Mouse (Mus musculus) hindbrain, embryonic 10.5 days (tissue): ENCODE data around the gene Nars2. TPM values are rescaled to one million over a fixed set of nuclear protein-coding genes. Genes with fewer than 3 reads are reported as not detected.
"Not testable (repeated sequence)": the region's sequence is repeated elsewhere in the genome, so short reads cannot be mapped to it uniquely, and the experiment has no call there.

Experiments used
- DNase-seq: peaks from one replicate; pipeline ENCODE4 v3.0.0-alpha.2; 2017; ENCODE audit warnings: low spot score
- H3K27ac ChIP-seq: fragments of 300-500 bp; sonication (generic); 2 replicates; pipeline ENCODE4 v1.5.1; 2016; ENCODE audit warnings: mild to moderate bottlenecking, moderate library complexity
- H3K27me3 ChIP-seq: fragments of 300-500 bp; sonication (generic); 2 replicates; pipeline ENCODE4 v1.6.1; 2016; ENCODE audit warnings: mild to moderate bottlenecking; ENCODE audit not compliant: poor library complexity, insufficient read depth, severe bottlenecking
- H3K36me3 ChIP-seq: fragments of 300-500 bp; sonication (generic); 2 replicates; pipeline ENCODE4 v1.6.1; 2016; ENCODE audit warnings: mild to moderate bottlenecking, moderate library complexity
- H3K4me1 ChIP-seq: fragments of 300-500 bp; sonication (generic); replicated peaks from 2 replicates; pipeline ENCODE4 v1.6.1; 2016; ENCODE audit warnings: mild to moderate bottlenecking
- H3K4me3 ChIP-seq: fragments of 300-500 bp; sonication (generic); 2 replicates; pipeline ENCODE4 v1.5.1; 2016; ENCODE audit warnings: mild to moderate bottlenecking, moderate library complexity
- H3K9me3 ChIP-seq: fragments of 300-500 bp; sonication (generic); 2 replicates; pipeline ENCODE4 v1.6.1; 2016; ENCODE audit warnings: mild to moderate bottlenecking, moderate library complexity
- WGBS: fragments of 180-500 bp; shearing (Covaris S2); methylation state at CpG from one replicate; pipeline ENCODE4 v1.1.7; 2016; 5-methylcytosine and 5-hydroxymethylcytosine counted together
- polyA plus RNA-seq: library from polyadenylated mRNA; unstranded; fragments of >200 nt; fragmentation: Nextera tagmentation; extraction: Ambion mirVana; gene quantifications from 2 replicates; pipeline ENCODE4 v1.2.1, GENCODE M21; 2016

Nars2 gene
- polyA plus RNA-seq, 1 experiment from 2014 or later: 22.3 TPM

- H3K27ac ChIP-seq: no peak overlapping the region
- WGBS: 1% methylated on average over 2 of the region's 2 CpGs
- peaks cover 6% of the 10 kb centered on the region for H3K27me3 ChIP-seq
Measured at GRCm38 (mm10) chr7:96915452-96916105, 35.7 kb upstream of the Nars2 start.

GRCm38 (mm10) chr7:96920447-96921095, 30.7 kb upstream of the Nars2 start:
- H3K9me3 ChIP-seq: no peaks in the 10 kb centered on the region
- WGBS: 50% methylated on average over 7 of the region's 7 CpGs
- H3K4me1 ChIP-seq: peaks cover 14% of the 10 kb centered on the region
- H3K27ac ChIP-seq: no peak overlapping the region
- H3K36me3 ChIP-seq: no peaks in the 10 kb centered on the region
- no peaks in the 10 kb centered on the region for H3K27me3 ChIP-seq
- no peak for DNase-seq
- no peak overlapping the region for H3K4me3 ChIP-seq

More at GRCm38 (mm10) chr7:96915452-96916105, 35.7 kb upstream of the Nars2 start:
- H3K36me3 ChIP-seq: no peaks in the 10 kb centered on the region
- H3K9me3 ChIP-seq: no peaks in the 10 kb centered on the region
- DNase-seq: peak; percentile 57
- no peak overlapping the region for H3K4me3 ChIP-seq
- H3K4me1 ChIP-seq: peaks cover 29% of the 10 kb centered on the region

- Histone ChIP-seq H3K27me3 (no peaks in the 10 kb centered on the region), H3K4me1 (peaks cover 14% of the 10 kb centered on the region), H3K36me3 (no peaks in the 10 kb centered on the region), H3K27ac (no peak overlapping the region; the same call in 1 of the 2 replicates), H3K9me3 (no peaks in the 10 kb centered on the region), H3K4me3 (no peak overlapping the region)
- no peak for DNase-seq
- 93% methylated on average over 2 of the region's 2 CpGs for WGBS
Measured at GRCm38 (mm10) chr7:96922927-96923326, 28.4 kb upstream of the Nars2 start.

- H3K36me3 ChIP-seq: no peaks in the 10 kb centered on the region
- no peaks in the 10 kb centered on the region for H3K27me3 ChIP-seq
- WGBS: 73% methylated on average over 5 of the region's 5 CpGs
- H3K4me3 ChIP-seq: no peak overlapping the region
- no peak for DNase-seq
- no peaks in the 10 kb centered on the region for H3K4me1 ChIP-seq
- H3K27ac ChIP-seq: no peak overlapping the region
- H3K9me3 ChIP-seq: 0 out of 2 replicates have a peak, but pooled peaks cover 2% of the 10 kb centered on the region
Measured at GRCm38 (mm10) chr7:96943715-96944377, 7.5 kb upstream of the Nars2 start.

- not testable (repeated sequence) for H3K4me1 ChIP-seq, H3K36me3 ChIP-seq, H3K27ac ChIP-seq, H3K9me3 ChIP-seq, H3K27me3 ChIP-seq, H3K4me3 ChIP-seq, DNase-seq
- WGBS: 87% methylated on average over 8 of the region's 8 CpGs
Measured at GRCm38 (mm10) chr7:96946501-96946900, 4.8 kb upstream of the Nars2 start.

- H3K9me3 ChIP-seq: 0 out of 2 replicates have a peak, but pooled peaks cover 2% of the 10 kb centered on the region
- 40% methylated on average over 5 of the region's 5 CpGs for WGBS
- DNase-seq: no peak
- H3K36me3 ChIP-seq: peaks cover 10% of the 10 kb centered on the region
- H3K27ac ChIP-seq: peak overlapping the region; percentile 90
- peaks cover 19% of the 10 kb centered on the region for H3K4me1 ChIP-seq
- H3K27me3 ChIP-seq: no peaks in the 10 kb centered on the region
- H3K4me3 ChIP-seq: peak overlapping the region; percentile 96
Measured at GRCm38 (mm10) chr7:96952094-96952493, 789 bp downstream of the Nars2 start.

- 93% methylated on average over 5 of the region's 5 CpGs for WGBS
- Histone ChIP-seq H3K27me3 (no peaks in the 10 kb centered on the region), H3K36me3 (peaks cover 77% of the 10 kb centered on the region), H3K9me3 (no peaks in the 10 kb centered on the region), H3K4me1 (no peaks in the 10 kb centered on the region), H3K27ac (no peak overlapping the region), H3K4me3 (no peak overlapping the region)
- DNase-seq: no peak
Measured at GRCm38 (mm10) chr7:96959168-96959567, 7.9 kb downstream of the Nars2 start.

- Histone ChIP-seq H3K36me3 (peaks cover 23% of the 10 kb centered on the region), H3K27me3 (no peaks in the 10 kb centered on the region), H3K27ac (no peak overlapping the region), H3K4me3 (no peak overlapping the region), H3K9me3 (no peaks in the 10 kb centered on the region), H3K4me1 (no peaks in the 10 kb centered on the region; the same call in 1 of the 2 replicates)
- no peak for DNase-seq
- 72% methylated on average over 3 of the region's 3 CpGs for WGBS
Measured at GRCm38 (mm10) chr7:96967188-96967587, 15.9 kb downstream of the Nars2 start.

GRCm38 (mm10) chr7:96970359-96970758, 19.1 kb downstream of the Nars2 start:
- H3K4me1 ChIP-seq: peaks cover 3% of the 10 kb centered on the region; the same call in 1 of the 2 replicates
- DNase-seq: no peak
- no peak overlapping the region for H3K27ac ChIP-seq
- WGBS: 48% methylated on average over 1 of the region's 1 CpGs
- no peaks in the 10 kb centered on the region for H3K27me3 ChIP-seq
- H3K9me3 ChIP-seq: no peaks in the 10 kb centered on the region
- H3K36me3 ChIP-seq: peaks cover 4% of the 10 kb centered on the region
- no peak overlapping the region for H3K4me3 ChIP-seq

- 78% methylated on average over 21 of the region's 21 CpGs for WGBS
Measured at GRCm38 (mm10) chr7:96971027-96971996, 20.0 kb downstream of the Nars2 start.

GRCm38 (mm10) chr7:96972138-96972904, 21.0 kb downstream of the Nars2 start:
- no peak for DNase-seq
- Histone ChIP-seq H3K27ac (no peak overlapping the region), H3K36me3 (peaks cover 8% of the 10 kb centered on the region), H3K4me1 (peaks cover 3% of the 10 kb centered on the region; the same call in 1 of the 2 replicates), H3K4me3 (no peak overlapping the region), H3K9me3 (no peaks in the 10 kb centered on the region), H3K27me3 (no peaks in the 10 kb centered on the region)
- WGBS: 85% methylated on average over 8 of the region's 8 CpGs

More at GRCm38 (mm10) chr7:96971027-96971996, 20.0 kb downstream of the Nars2 start:
- Histone ChIP-seq H3K9me3 (no peaks in the 10 kb centered on the region), H3K36me3 (peaks cover 8% of the 10 kb centered on the region), H3K4me3 (no peak overlapping the region), H3K4me1 (peaks cover 3% of the 10 kb centered on the region; the same call in 1 of the 2 replicates), H3K27ac (no peak overlapping the region), H3K27me3 (no peaks in the 10 kb centered on the region)
- no peak for DNase-seq
